Mouse (Mus musculus) CH12.LX (cell line): ENCODE data around the gene Shtn1. TPM values are rescaled to one million over a fixed set of nuclear protein-coding genes. Genes with fewer than 3 reads are reported as not detected.

Experiments used
- DNase-seq: peaks from one replicate; pipeline ENCODE4 v3.0.0-alpha.2; 2013; ENCODE audit errors: extremely low read depth
- H3K27ac ChIP-seq: 2 replicates; pipeline ENCODE4 v1.5.1; 2012; ENCODE audit warnings: low read depth, mild to moderate bottlenecking, control low read depth, moderate library complexity; ENCODE audit not compliant: insufficient read depth
- H3K27me3 ChIP-seq: replicated peaks from 2 replicates; pipeline ENCODE3; 2012; ENCODE audit warnings: inconsistent platforms
- H3K36me3 ChIP-seq, 2 experiments: replicated peaks in 1 of 2; 2 replicates each; pipeline versions ENCODE3 to v1.6.1; 2012; ENCODE audit warnings: inconsistent platforms in 1 of 2, low read length in 1 of 2, mild to moderate bottlenecking in 1 of 2, mixed read lengths in 1 of 2, moderate library complexity in 1 of 2; ENCODE audit not compliant: control insufficient read depth in 1 of 2, insufficient read depth in 1 of 2
- H3K4me1 ChIP-seq, 2 experiments: 2 replicates each; pipeline ENCODE4 v1.6.1; 2012; ENCODE audit warnings: inconsistent platforms in 1 of 2, moderate library complexity in 1 of 2; ENCODE audit not compliant: insufficient read depth in 2 of 2, control insufficient read depth in 1 of 2
- H3K4me2 ChIP-seq: 2 replicates; pipeline ENCODE4 v1.6.1; 2012; ENCODE audit warnings: low read depth, mild to moderate bottlenecking, control low read depth; ENCODE audit not compliant: poor library complexity, insufficient read depth, severe bottlenecking
- H3K4me3 ChIP-seq, 3 experiments: fragments of 150-350 bp in 1 of 3; sonication (generic) in 1 of 3; replicated peaks in 1 of 3; 2 replicates each; pipeline versions ENCODE3 to v1.5.1; 2011 to 2012; ENCODE audit warnings: low read depth in 2 of 3, low read length in 2 of 3, mild to moderate bottlenecking in 2 of 3, moderate library complexity in 2 of 3, control low read depth in 1 of 3, improper control_type of control experiment in 1 of 3, inconsistent platforms in 1 of 3, mixed read lengths in 1 of 3; ENCODE audit not compliant: poor library complexity in 1 of 3
- H3K79me2 ChIP-seq: replicated peaks from 2 replicates; pipeline ENCODE4 v1.6.1; 2012; ENCODE audit warnings: mild to moderate bottlenecking, moderate library complexity; ENCODE audit not compliant: control insufficient read depth, poor library complexity, insufficient read depth, severe bottlenecking; ENCODE audit errors: extremely low read depth
- H3K9ac ChIP-seq: 2 replicates; pipeline ENCODE4 v1.6.1; 2012; ENCODE audit warnings: low read depth, mild to moderate bottlenecking, control low read depth, moderate library complexity; ENCODE audit not compliant: insufficient read depth
- H3K9me3 ChIP-seq: replicated peaks from 2 replicates; pipeline ENCODE3; 2012; ENCODE audit warnings: low read length, inconsistent platforms, mixed read lengths
- BHLHE40 ChIP-seq: IDR thresholded peaks from 2 replicates; pipeline ENCODE4 v1.6.1; 2011; ENCODE audit warnings: mild to moderate bottlenecking, low read depth, low read length, improper control_type of control experiment
- CHD1 ChIP-seq: IDR thresholded peaks from 2 replicates; pipeline ENCODE4 v1.6.1; 2012; ENCODE audit warnings: low read depth, low read length, improper control_type of control experiment, inconsistent platforms
- CTCF ChIP-seq, 2 experiments: IDR thresholded peaks in 1 of 2; conservative IDR thresholded peaks in 1 of 2; 2 replicates each; pipeline ENCODE4 v1.5.1; 2011 to 2012; ENCODE audit warnings: low read depth in 2 of 2, low read length in 2 of 2, improper control_type of control experiment in 1 of 2, inconsistent platforms in 1 of 2, mild to moderate bottlenecking in 1 of 2, moderate library complexity in 1 of 2
- HCFC1 ChIP-seq: IDR thresholded peaks from 2 replicates; pipeline ENCODE4 v1.6.1; 2012; ENCODE audit warnings: low read depth, mild to moderate bottlenecking, inconsistent platforms, low read length, improper control_type of control experiment
- JUND ChIP-seq: conservative IDR thresholded peaks from 2 replicates; pipeline ENCODE4 v1.6.1; 2011; ENCODE audit warnings: low read depth, low read length, improper control_type of control experiment
- KAT2A ChIP-seq: IDR thresholded peaks from 2 replicates; pipeline ENCODE4 v1.6.1; 2012; ENCODE audit warnings: low read length, improper control_type of control experiment, inconsistent platforms; ENCODE audit not compliant: insufficient replicate concordance
- MAFK ChIP-seq: IDR thresholded peaks from 2 replicates; pipeline ENCODE4 v1.6.1; 2011; ENCODE audit warnings: low read length, improper control_type of control experiment; ENCODE audit not compliant: insufficient replicate concordance
- MAX ChIP-seq: IDR thresholded peaks from 2 replicates; pipeline ENCODE4 v1.6.1; 2011; ENCODE audit warnings: low read length, improper control_type of control experiment
- MXI1 ChIP-seq: IDR thresholded peaks from 2 replicates; pipeline ENCODE4 v1.6.1; 2011; ENCODE audit warnings: mild to moderate bottlenecking, low read depth, low read length, improper control_type of control experiment
- NRF1 ChIP-seq: IDR thresholded peaks from 2 replicates; pipeline ENCODE4 v1.6.1; 2014; ENCODE audit warnings: low read depth, mild to moderate bottlenecking, inconsistent platforms, low read length, improper control_type of control experiment, moderate library complexity
- POLR2AphosphoS2 ChIP-seq: IDR thresholded peaks from 2 replicates; pipeline ENCODE4 v1.6.1; 2011; ENCODE audit warnings: low read depth, low read length, improper control_type of control experiment
- SIN3A ChIP-seq: IDR thresholded peaks from 2 replicates; pipeline ENCODE4 v1.6.1; 2012; ENCODE audit warnings: low read length, improper control_type of control experiment, inconsistent platforms
- SMC3 ChIP-seq: IDR thresholded peaks from 2 replicates; pipeline ENCODE4 v1.6.1; 2011; ENCODE audit warnings: low read depth, low read length, improper control_type of control experiment
- TCF12 ChIP-seq: IDR thresholded peaks from 2 replicates; pipeline ENCODE4 v1.6.1; 2014; ENCODE audit warnings: low read depth, mild to moderate bottlenecking, inconsistent platforms, low read length, improper control_type of control experiment
- USF1 ChIP-seq: IDR thresholded peaks from 2 replicates; pipeline ENCODE4 v1.6.1; 2014; ENCODE audit warnings: low read depth, mild to moderate bottlenecking, inconsistent platforms, low read length, improper control_type of control experiment
- USF2 ChIP-seq: conservative IDR thresholded peaks from 2 replicates; pipeline ENCODE4 v1.6.1; 2011; ENCODE audit warnings: low read depth, low read length, improper control_type of control experiment
- ZC3H11A ChIP-seq: IDR thresholded peaks from 2 replicates; pipeline ENCODE4 v1.6.1; 2012; ENCODE audit warnings: low read depth, mild to moderate bottlenecking, inconsistent platforms, low read length, improper control_type of control experiment
- dilution Hi-C: fragments of 300-500 bp; cut with MboI; formaldehyde crosslinking; loops from 2 replicates; pipeline ENCODE4 v1.14.3; 2020; ENCODE audit warnings: low sequenced_read_pairs; ENCODE audit not compliant: extremely low pct_unique_long_range_greater_than_20kb, extremely low pct_ligation_motif_present
- in situ Hi-C: fragments of 300-500 bp; cut with MboI; formaldehyde crosslinking; loops from 3 replicates; pipeline ENCODE4 v1.14.3; 2019; ENCODE audit warnings: low sequenced_read_pairs, low pct_ligation_motif_present, low pct_unique_long_range_greater_than_20kb, mixed read lengths
- polyA plus RNA-seq: library from polyadenylated mRNA; unstranded; fragments of >175 nt; gene quantifications from 2 replicates; pipeline ENCODE4 v1.2.1, GENCODE M21; 2012; ENCODE audit warnings: low read depth; ENCODE audit not compliant: insufficient read length
- total RNA-seq, 2 experiments: library from RNA; depleted of rRNA; stranded (reverse); fragments of 300-350 nt in 1 of 2; fragments of >200 nt in 1 of 2; gene quantifications; 2 replicates each; pipeline ENCODE4 v1.2.3; 2012 to 2014

The Shtn1 gene
- total and polyA plus RNA-seq, 3 experiments, result 6.4 to 20.9 (median 12.1) TPM

GRCm38 (mm10) chr19:59048852-59049251 lies 27.0 kb downstream of the Shtn1 start:
- Histone ChIP-seq H3K4me2 (no peak overlapping the region), H3K9ac (no peak overlapping the region), H3K4me1 (peaks cover 0 to 2% of the 10 kb centered on the region in 2 experiments; a peak in 1 of 4 replicates), H3K36me3 (peaks cover 0 to 28% of the 10 kb centered on the region in 2 experiments), H3K79me2 (no peaks in the 10 kb centered on the region), H3K27ac (no peak overlapping the region), H3K4me3 (no peak overlapping the region), H3K9me3 (no peaks in the 10 kb centered on the region), H3K27me3 (no peaks in the 10 kb centered on the region)
- TF ChIP-seq HCFC1 (no peak), BHLHE40 (no peak), USF1 (no peak), SMC3 (no peak)
- no peak for DNase-seq
- in situ Hi-C loops, result no loop called here
- dilution Hi-C loops, result no loop called here

GRCm38 (mm10) chr19:59047511-59047910 lies 28.4 kb downstream of the Shtn1 start:
- TF ChIP-seq JUND (no peak), CHD1 (no peak)
- in situ Hi-C loops (no loop called here), dilution Hi-C loops (no loop called here)
- no peaks in the 10 kb centered on the region for H3K9me3 ChIP-seq
- no peak overlapping the region for H3K27ac ChIP-seq
- no peaks in the 10 kb centered on the region for H3K79me2 ChIP-seq
- H3K27me3 ChIP-seq, result no peaks in the 10 kb centered on the region
- peaks cover 0 to 18% of the 10 kb centered on the region in 2 experiments for H3K36me3 ChIP-seq
- no peak overlapping the region for H3K4me3 ChIP-seq
- no peak for DNase-seq
- no peak overlapping the region for H3K4me2 ChIP-seq
- H3K4me1 ChIP-seq, result peaks cover 0 to under 1% of the 10 kb centered on the region in 2 experiments; a peak in 1 of 4 replicates
- H3K9ac ChIP-seq, result no peak overlapping the region

GRCm38 (mm10) chr19:59041086-59041485 lies 34.8 kb downstream of the Shtn1 start:
- dilution Hi-C loops, result no loop called here
- DNase-seq, result no peak
- no peaks in the 10 kb centered on the region for H3K27me3 ChIP-seq
- H3K36me3 ChIP-seq, result peaks cover 6 to 36% of the 10 kb centered on the region in 2 experiments
- H3K4me3 ChIP-seq, result no peak overlapping the region
- H3K4me2 ChIP-seq, result no peak overlapping the region
- H3K4me1 ChIP-seq, result peaks cover 4 to 9% of the 10 kb centered on the region in 2 experiments; a peak in 2 of 4 replicates
- no peak overlapping the region for H3K27ac ChIP-seq
- no peak overlapping the region for H3K9ac ChIP-seq
- no peaks in the 10 kb centered on the region for H3K9me3 ChIP-seq
- in situ Hi-C loops, result no loop called here
- TF ChIP-seq USF1 (no peak), TCF12 (no peak), NRF1 (no peak), CTCF (conservative IDR thresholded peaks at IDR 0.05 in 1 of 2, IDR thresholded peaks at IDR 0.05 in 1 of 2; ENCODE audit: low read depth in 2 of 2, low read length in 2 of 2) (no peak), MAFK (no peak), SIN3A (no peak), USF2 (no peak), MAX (no peak), KAT2A (no peak), POLR2AphosphoS2 (no peak), MXI1 (no peak), ZC3H11A (no peak)
- TF ChIP-seq, all 38 proteins: peak for 0
- H3K79me2 ChIP-seq, result no peaks in the 10 kb centered on the region
